Mouse (Mus musculus): ENCODE results near the gene Nek7.

Nek7 gene

DNA sequence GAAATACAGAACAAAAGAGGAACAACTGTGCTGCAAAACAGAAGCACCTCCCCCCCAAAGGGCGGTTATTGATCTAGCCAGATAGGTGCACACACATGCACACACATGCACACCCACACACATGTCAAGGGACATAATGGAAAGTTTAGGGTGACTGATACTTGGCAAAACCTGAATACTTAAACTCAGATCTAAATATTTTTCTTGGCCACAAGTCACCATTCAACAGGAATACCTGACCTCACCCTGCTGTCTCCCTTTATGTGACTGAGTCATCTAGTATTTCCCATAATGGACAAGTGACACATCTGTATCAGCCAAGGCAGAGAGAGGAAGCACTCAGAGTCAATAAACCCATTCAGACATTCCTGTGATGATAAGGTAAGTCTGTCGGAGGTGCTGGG, 48.9 kb downstream of the Nek7 start:
- DNase-seq (ENCODE audit: low spot score), result no peak

DNA sequence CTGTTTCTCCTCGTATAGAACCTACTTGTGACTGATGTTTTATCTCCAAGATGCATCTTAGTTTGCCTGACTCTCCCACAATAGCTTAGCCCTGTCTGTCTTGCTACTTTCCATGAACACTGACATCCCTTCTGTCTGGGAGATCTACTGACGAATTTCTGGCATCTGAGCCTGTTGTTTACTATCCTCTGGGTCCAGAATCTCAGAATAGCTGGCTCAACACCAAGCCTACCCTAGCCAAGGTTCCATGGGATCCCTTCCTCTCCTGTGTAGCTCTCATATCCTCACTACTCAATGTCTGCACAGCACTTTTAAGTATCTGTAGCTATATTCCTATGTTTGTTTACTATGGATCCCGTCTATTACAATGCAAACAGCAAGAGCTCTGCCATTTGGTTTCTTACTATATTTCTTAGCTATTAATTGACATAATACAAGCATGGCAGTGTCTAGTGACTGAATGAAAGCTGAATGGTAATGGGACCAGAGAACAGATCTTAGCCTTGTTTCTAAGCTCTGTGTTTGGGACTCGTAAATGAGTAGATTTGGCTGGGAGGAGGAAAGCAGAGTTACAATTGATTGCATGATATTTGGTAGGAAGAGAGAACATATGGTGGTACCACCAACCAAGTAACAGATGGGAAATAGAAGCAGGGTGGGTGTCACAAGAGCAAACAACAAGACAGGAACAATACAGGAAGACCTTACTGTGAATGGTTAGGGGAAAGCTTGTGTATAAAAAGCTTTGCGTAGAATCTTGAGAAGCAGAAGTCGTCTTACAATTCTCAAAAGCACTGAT, 51.3 kb downstream of the Nek7 start:
- DNase-seq (ENCODE audit: low spot score), result no peak

DNA sequence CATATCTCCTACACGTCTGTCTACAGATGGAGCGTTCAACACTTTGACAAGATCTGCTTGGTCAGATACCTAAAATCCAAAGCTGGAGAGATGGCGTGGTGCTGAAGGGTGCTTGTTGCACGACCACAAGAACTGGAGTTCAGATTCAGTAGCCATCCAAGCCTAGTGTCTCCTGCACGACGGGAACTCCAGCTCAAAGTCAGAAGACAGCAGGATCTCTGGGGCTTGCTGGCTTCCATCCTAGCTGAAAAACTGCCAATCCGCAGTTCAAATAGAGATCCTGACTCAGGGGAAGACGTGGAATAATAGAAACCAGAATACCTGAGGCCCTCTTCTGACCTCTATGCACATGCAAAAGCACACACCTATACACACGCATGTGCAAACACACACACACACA, 52.0 kb downstream of the Nek7 start:
- DNase-seq (ENCODE audit: low spot score), result no peak

DNA sequence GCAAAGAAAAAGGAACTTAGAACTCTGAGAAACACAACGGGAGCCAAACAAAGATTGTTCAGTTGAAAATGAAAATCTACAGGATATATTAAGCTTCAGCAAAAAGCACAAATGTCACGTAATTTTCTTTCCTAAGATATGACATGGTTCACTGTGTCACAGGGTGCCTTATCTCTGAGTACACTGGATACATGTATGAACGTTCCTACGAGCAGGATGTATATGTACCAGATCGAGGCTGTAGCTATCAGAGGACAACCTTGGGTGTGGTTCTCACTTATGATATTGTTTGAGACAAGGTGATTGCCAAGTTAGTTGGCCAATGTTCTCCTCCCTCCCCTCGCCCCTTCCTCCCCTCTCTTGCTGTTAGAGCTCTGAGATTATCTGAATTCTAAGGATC, 55.3 kb downstream of the Nek7 start:
- DNase-seq (ENCODE audit: low spot score), result no peak

DNA sequence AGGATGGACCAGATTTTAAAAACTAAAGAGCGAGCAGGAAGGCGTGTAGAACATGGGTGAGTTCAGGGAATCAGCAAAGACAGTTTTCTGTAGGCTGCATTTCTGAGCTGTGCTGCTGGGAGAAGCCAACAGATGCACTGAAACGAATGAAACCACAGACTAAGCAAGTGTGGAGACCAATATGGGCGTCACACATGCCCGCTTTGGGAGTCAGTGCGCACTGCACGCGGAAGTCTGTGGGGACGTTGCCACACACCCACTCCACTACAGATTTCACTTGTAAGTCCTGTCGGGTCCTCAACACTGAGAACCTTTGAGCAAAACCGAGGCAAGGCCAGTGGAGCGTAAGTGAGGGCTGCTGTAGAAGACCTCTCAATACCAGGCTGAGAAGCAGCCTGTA, 59.2 kb downstream of the Nek7 start:
- DNase-seq (ENCODE audit: low spot score), result no peak

DNA sequence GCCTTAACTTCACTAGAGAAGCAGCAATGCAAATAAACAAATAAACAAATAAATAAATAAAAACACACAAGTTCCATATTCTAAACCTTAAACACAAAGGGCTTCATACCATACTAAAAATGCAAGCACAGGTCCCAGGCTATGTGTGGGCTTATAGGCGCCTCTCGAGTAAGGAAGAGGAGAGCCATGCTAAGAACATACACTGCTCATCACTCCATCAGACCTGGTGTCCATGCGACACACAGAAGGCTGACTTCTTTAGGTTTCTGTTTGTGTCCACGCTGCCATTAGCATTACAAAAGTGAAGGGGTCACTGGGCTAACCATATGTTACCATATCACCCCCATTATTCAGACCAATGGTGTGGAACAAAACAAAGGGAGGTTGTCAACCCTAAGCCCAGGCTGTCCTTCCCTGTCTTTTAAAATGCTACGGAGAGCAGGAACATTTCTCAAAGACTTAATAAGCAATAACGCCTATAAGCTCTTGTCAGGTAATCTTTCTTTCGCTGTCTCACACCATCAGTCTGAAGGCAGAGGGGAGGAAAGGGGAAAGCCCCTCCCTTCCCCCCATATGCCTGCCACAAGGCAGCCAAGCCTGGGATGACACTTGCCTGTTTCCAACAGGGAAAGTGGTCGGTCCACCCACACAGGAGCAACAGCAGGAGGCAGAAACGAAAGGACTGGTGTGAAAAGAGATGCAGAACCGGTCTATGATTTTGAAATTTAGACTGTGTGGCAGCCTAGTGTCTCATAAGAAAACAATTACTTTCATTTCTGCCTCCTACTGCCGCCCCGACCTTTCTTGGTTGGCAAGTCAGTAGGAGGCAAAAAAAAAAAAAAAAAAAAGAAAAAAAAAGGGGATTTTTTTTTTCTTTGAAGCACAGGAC, 60.5 kb downstream of the Nek7 start:
- no peak for DNase-seq (ENCODE audit: low spot score)

DNA sequence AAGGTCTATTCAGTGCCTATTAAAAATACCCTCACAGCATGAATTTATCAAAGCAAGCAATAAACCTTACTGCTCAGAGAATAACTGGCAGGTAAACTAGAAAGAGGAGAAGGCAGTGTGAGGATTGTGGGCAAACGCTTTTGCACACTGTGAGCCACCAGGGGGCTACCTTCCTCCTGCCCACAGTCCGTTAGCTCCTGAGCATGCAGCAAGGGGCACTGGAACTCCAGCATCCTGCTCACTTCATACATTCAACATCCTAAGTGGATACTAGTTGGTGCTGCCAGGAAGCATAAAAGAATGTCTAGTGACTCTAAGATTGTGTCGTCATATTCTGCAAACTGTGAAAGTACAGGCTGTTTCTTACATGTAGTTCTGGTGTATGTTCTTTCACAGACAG, 61.6 kb downstream of the Nek7 start:
- no peak for DNase-seq (ENCODE audit: low spot score)

DNA sequence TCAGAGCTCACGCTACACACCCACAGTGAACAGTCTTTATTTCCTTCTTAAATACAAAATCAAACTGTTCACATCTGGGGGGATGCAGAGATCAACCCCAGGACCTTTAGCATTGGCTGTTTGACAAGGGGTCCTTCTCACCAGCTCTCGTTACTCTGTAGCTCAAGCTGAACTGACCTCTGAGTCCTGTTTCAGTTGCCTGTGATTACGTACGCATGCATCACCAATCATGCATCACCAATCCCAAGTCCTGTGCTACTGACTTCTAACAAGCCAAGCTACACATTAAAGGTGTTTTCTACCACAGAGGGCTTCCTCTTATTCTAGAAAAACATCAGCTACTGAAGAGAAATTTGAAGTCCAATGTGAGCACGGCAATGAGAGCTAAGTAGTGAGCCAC, 65.0 kb downstream of the Nek7 start:
- no peak for DNase-seq (ENCODE audit: low spot score)

DNA sequence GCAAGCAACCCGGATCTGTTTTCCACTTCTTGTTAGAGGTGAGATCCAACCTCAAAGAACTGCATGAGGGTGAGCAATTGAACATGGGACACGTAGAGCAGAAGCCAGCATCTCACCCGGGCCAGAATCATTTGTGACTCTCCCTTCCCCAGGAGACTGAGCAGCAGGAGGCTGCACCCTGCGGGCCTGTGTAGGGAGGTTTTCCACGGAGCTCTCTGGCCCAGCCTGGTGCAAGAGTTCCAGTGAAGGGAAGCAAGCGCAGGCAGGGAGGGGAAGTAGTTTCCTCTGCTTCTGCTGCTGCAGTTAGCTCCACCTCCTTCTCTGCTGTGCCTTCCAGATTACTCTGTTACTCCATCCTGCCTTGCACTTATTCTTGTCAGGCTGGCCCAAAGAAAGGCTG, 69.8 kb downstream of the Nek7 start:
- DNase-seq (ENCODE audit: low spot score), result peak; percentile 48

DNA sequence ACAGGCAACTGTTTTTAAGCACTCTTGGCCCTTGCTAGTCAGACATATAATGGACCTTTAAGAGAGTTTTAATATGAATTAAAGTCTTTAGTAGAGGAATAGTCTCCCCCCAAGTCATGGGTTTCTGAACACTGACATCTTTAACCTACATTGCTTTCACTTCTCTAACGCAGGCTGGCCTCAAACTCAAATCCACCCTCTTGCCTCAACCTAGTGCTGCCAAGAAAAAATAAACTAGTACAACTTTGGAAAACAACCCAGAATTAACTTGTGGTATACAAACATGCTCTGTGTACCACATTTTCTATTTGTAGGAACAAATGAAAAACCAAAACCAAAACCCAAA, 77.8 kb downstream of the Nek7 start:
- DNase-seq (ENCODE audit: low spot score), result no peak

DNA sequence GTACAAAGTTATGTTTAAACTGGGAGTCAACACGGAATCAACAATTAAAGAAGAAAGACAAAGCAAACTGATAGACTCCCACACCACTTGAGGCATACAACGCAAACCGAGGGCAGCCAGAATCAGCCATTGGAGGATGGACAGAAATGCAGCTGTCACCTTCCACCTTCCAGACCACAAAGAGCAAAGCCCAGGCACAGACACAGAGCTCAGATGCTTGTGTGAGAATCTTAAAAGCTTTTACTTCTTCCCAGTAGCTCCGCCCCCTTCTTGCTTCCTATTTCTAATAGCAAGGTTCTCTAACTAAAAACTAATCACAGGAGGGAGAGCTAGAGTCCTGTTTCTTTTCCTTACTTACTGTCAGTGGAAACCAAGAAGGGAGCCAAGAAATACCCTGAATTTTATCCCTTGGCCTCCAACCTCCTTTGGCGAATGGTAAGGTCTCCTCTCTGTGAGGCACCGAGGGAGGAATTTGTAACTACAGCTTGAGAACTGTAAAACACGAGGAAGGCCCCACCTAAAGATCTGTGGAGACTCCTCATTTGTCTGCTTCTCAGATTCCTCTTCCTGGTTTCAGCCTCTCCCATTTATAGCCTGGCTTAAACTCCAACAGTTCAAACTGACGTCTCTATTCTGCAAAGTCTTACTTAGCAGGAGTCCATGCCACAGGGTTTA, 78.3 kb downstream of the Nek7 start:
- DNase-seq (ENCODE audit: low spot score), result no peak

DNA sequence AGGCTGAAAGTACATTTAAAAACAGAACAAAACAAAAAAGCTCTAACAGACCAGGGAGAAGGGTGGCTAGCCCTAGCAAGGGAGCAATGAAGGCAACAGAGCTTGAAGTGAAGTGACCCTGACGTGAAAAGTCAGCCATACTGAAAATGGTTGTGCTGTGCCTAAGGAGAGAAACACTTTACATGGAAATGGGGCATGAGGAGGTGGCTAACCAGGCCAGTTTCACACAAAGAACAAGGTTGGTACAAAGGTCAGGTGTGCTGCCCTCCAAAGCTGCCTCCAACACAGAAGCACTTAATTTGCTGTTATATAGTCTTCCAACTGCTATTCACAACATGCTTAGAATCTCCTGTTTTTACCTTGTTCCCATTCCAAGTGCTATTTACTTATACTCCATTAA, 80.2 kb downstream of the Nek7 start:
- DNase-seq (ENCODE audit: low spot score), result no peak

DNA sequence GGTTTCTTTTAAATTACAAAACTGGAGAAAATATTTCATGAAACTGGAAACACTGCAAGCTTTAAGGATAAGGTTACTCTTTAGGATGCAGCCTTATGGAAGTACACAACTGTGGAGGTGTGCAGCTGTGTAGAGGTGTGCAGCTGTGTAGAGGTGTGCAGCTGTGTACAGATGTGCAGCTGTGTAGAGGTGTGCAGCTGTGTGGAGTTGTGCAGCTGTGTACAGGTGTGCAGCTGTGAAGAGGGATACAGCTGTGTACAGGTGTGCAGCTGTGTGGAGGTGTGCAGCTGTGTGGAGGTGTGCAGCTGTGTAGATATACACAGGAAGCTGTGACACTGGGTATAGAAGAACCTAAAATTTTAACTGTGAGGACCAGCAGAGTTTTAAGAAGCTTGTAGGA, 81.7 kb downstream of the Nek7 start:
- DNase-seq (ENCODE audit: low spot score), result no peak

DNA sequence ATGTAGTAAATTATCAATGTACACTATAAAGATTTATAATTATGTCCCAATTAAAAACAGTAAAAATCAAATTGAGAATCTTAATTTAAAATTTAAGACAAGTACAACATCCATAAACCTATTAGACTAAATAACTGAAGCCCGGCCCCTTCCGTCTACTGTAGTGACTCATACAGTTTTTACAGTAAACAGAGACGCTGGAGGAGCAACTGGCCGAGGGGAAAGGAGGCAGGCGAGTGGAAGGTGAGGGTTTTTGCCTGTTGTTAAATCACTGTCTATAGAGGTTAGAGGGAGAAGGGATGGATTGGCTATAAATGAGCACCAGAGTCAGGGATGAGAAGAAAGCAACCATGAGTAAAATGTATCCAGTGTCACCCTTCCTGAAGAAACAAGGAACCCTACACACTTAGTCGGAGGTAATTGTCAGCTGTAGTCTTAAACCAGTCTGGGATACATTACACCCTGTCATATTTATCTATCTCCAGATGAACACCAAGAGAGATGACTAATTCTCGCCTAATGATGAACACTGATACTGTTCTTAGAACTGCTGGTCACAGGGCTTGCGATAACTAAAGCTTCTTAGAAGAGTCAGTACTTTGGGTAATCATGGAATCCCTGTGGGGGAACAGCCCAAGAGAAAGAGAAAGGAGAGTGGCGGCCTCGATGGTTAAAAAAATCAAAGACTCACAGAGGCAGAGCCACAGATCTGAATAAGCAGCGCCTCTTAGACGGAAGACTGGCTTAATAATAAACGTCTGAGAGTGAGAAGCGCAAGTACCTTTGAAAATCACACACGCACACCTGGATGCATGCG, 84.0 kb downstream of the Nek7 start:
- peak; percentile 82 for DNase-seq (ENCODE audit: low spot score)

DNA sequence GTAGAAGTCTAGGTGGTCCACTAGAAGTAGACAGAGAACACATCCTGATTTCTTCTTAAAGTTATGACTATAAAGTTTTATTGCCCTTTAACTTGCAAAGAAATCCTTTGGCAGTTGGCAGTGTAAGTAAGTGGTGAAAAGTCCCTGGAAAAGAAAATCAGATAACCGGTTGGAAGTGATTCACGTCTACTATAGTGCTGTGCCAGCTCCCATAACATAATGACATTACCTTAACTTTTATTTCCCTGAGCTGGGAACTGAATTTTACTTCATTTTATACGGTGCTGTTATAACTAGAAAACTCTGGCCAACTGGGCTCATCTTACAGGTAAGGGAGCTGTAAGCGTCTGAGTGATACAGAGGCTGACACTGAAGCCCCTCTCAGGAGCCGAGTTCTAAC, 89.3 kb downstream of the Nek7 start:
- DNase-seq (ENCODE audit: low spot score), result no peak

DNA sequence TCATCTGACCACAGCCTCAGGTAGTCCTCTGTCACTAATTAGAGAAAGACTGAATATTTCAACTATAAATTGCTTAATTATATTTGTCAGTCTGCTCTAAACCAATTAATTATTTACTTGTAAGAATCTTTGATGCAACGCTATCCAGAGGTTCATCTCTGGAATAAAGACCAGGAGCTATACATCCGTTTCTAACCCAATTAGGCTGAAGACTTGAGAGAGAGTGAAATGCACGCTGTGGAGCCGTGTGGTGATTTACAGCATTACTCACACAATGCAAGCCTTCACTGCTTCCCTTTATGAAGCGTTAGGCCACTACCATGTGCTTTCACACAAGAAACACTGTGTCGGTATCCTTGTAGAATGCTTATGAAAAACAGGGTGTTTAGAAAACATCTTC, 96.0 kb downstream of the Nek7 start:
- DNase-seq (ENCODE audit: low spot score), result peak; percentile 74

DNA sequence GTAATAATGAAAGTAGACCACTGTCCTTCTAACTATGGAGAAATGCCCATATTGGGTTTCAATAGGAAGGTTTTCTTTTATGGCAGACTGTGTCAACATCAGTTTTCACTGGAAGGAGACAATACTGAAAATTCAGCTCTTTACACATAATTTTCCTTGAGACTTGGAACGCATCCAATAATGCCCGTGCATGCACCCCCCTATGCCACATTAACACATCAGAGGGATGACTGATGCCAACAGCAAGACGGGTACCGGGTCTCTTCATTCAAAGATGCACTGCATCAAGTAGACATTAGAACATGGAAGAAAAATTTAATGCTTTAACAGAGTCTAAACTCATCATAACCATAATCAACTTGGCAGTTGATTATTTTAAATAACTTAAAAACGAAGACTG, 101.7 kb downstream of the Nek7 start:
- no peak for DNase-seq (ENCODE audit: low spot score)

DNA sequence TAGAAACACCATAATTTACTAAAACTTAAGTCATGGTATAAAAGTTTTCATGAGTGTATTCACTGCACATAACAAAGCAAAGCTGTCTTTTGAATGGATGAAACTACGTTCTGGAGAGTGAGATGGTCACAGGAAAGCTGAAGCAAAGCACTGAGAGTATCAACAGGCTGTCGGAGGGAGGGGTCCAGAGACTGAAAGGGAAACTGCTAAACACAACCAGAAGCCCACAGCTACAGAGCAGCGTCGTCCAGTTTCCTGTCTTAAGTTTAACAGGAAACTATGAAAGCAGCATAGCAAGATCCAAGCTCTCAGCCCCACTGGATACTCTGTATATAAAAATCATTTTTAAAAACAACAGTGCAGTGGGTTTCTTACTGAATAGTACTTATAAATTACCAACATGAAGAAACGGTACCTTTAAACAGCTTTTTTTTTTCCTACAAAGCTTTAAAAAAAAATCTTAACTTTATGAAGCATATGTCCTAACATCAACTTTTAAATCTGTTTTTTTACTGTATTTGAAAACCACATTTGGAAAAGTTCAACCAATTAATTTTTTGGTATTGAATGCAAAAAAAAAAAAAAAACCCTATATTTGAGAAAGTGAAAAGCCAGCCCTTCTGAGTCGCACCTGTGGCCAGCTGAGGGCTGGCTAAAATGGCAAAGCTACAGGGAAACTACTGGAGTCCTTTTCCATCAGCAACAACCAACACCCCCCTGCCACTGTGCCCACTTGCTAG, 102.4 kb downstream of the Nek7 start:
- no peak for DNase-seq (ENCODE audit: low spot score)

DNA sequence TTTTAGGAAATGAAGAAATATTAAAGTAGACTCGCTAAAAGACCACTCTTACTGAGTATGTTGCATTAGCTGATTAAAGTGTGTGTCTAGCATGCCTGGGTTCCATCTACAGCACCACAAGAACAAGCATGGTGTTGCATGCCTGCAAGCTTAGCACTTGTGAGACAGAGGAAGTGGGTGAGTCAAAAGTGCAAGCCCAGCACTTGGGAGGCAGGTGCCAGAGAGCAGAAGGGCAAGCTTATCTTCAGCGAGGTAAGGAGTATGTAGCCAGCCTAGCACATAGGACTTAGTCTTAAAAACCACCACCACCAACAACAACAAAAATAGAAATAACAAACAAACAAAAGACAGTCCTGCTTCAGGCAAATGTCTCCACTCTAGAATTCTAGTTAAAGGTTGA, 103.0 kb downstream of the Nek7 start:
- DNase-seq (ENCODE audit: low spot score), result no peak

DNA sequence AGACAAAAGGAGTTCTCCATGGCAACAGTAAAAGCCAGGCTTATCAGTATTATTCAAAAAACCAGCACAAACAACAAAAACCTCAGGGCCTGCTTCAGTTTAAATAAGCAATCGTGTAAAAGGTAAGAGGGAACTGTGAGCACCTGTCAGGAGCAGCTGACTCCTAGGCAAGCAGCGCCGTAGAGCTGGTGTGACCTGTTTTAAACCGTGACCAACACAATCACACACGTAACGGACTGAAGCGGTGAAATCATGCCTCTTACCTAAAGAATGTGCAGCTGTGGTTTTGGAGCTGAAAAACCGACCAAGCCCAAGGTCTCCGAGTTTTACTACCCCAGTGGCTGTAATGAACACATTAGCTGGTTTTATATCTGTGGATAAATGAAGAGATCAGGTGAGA, 104.6 kb downstream of the Nek7 start:
- no peak for DNase-seq (ENCODE audit: low spot score)

DNA sequence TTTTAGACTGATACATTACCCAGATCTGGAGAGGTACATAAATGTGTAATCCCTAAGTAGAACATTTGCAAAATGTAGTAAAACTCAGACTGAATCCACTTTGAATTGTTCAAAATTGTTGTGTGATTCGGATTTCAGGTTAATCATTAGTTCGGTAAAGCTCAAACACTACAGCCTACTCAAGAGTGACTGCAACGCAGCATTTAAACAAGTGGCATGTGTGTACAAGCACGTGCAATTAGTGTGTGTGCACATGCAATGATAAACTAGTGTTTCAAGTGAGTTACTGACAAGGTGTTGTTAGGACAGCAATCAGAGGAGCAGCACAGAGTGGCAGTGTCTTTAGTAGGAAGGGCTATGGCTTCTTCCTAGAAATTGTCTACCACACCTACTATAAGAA, 106.0 kb downstream of the Nek7 start:
- no peak for DNase-seq (ENCODE audit: low spot score)

Data from MN1 (cell line).